Mouse (Mus musculus) hindbrain, embryonic 10.5 days (tissue): Measurements from ENCODE around the gene Ect2. TPM values are rescaled to one million over a fixed set of nuclear protein-coding genes. Genes with fewer than 3 reads are reported as not detected.

Source experiments
- polyA plus RNA-seq: library from polyadenylated mRNA; unstranded; fragments of >200 nt; fragmentation: Nextera tagmentation; extraction: Ambion mirVana; gene quantifications from 2 replicates; pipeline ENCODE4 v1.2.1, GENCODE M21; 2016

Gene Ect2
- polyA plus RNA-seq, 1 experiment from 2014 or later, result 65.4 TPM

Other genes with a start within 250 kb of the Ect2 start
- gene Nceh1, start 29.1 kb upstream of the Ect2 start, polyA plus RNA-seq, result 3.3 and 4.3 TPM in 2 replicates
- 0.03 TPM in 1 of 2 replicates, not detected in the other for gene Tnfsf10, start 163.2 kb upstream of the Ect2 start, polyA plus RNA-seq
- gene Ghsr, start 217.5 kb upstream of the Ect2 start, polyA plus RNA-seq, result 0.09 and 0.14 TPM in 2 replicates